25 mouse cellular contexts compared by ENCODE assay signal in genomic region chr6:56856748-56857147, GRCm38 (mm10). TPM values are rescaled to one million over a fixed set of nuclear protein-coding genes. Genes with fewer than 3 reads are reported as not detected.
DNase-seq lines count a peak whose midpoint lies in the region; ATAC-seq and TF ChIP-seq lines count a peak whose summit lies in the region.
"Had no signal": no experiment of that assay in that cellular context is flagged by ENCODE, and none has a peak within 500 bp of the region (broad histone marks: within the 10 kb centered on the region; RNA-seq: fewer than 3 reads in every experiment).

No protein-coding gene starts in this region.

- no peaks in the 10 kb centered on the region for H3K4me1 ChIP-seq in embryonic facial prominence, embryonic 13.5 days
- no peaks in the 10 kb centered on the region for H3K4me1 ChIP-seq in limb, embryonic 14.5 days (ENCODE audit: control insufficient read depth, insufficient read depth, low read length)
- H3K4me1 ChIP-seq: forebrain, embryonic 13.5 days; hindbrain, embryonic 10.5 days; intestine, embryonic 15.5 days had no signal

- peak; percentile 10 for DNase-seq in urinary bladder, postnatal 14 days (ENCODE audit: low spot score)
- no peak for DNase-seq in urinary bladder, postnatal 4 days (ENCODE audit: low spot score in 2 of 2)
- peak; percentile 30 for DNase-seq in limb, embryonic 14.5 days (ENCODE audit: low spot score)
- no peak for DNase-seq in left cerebral cortex, adult 9 months (ENCODE audit: low spot score in 2 of 2)
- no peak for DNase-seq in gastrocnemius, postnatal 36 days
- no peak for DNase-seq in liver
- DNase-seq: adrenal gland, postnatal 36 days; cerebellum, adult 11 months; cerebellum, adult 9-11 months; gastrocnemius, postnatal 14 days; kidney, postnatal 25 days; liver, postnatal 0 days; thymus, adult 2 months; thymus, postnatal 4 days had no signal

- H3K27me3 ChIP-seq in embryonic facial prominence, embryonic 13.5 days = no peaks in the 10 kb centered on the region
- H3K27me3 ChIP-seq in limb, embryonic 14.5 days (ENCODE audit: control insufficient read depth, insufficient read depth, low read length) = no peaks in the 10 kb centered on the region
- H3K27me3 ChIP-seq: forebrain, embryonic 13.5 days; intestine, embryonic 15.5 days had no signal

- no peak overlapping the region for H3K4me3 ChIP-seq in embryonic facial prominence, embryonic 13.5 days
- H3K4me3 ChIP-seq in limb, embryonic 14.5 days (replicated peaks; ENCODE audit: low read length) = no peak overlapping the region
- H3K4me3 ChIP-seq: forebrain, embryonic 13.5 days; hindbrain, embryonic 10.5 days; intestine, embryonic 15.5 days; layer of hippocampus, adult 2 months had no signal

- peaks cover 60% of the 10 kb centered on the region for H3K36me3 ChIP-seq in embryonic facial prominence, embryonic 13.5 days
- peaks cover 65% of the 10 kb centered on the region for H3K36me3 ChIP-seq in limb, embryonic 14.5 days (ENCODE audit: control insufficient read depth, insufficient read depth, low read length)

- no peaks in the 10 kb centered on the region for H3K9me3 ChIP-seq in embryonic facial prominence, embryonic 13.5 days
- H3K9me3 ChIP-seq in limb, embryonic 14.5 days (ENCODE audit: control insufficient read depth, low read length) = no peaks in the 10 kb centered on the region
- H3K9me3 ChIP-seq: forebrain, embryonic 13.5 days; hindbrain, embryonic 10.5 days; intestine, embryonic 15.5 days had no signal

- WGBS in embryonic facial prominence, embryonic 13.5 days = 56% methylated on average over 5 of the region's 5 CpGs
- WGBS in limb, embryonic 14.5 days = 71% methylated on average over 5 of the region's 5 CpGs

- H3K9ac ChIP-seq in embryonic facial prominence, embryonic 13.5 days = no peak overlapping the region
- no peak overlapping the region for H3K9ac ChIP-seq in limb, embryonic 14.5 days (ENCODE audit: low read depth, low read length, severe bottlenecking)
- H3K9ac ChIP-seq: forebrain, embryonic 13.5 days; intestine, embryonic 15.5 days; liver, postnatal 0 days had no signal

- TF ChIP-seq POLR2A in limb, embryonic 14.5 days (IDR thresholded peaks at IDR 0.05; ENCODE audit: borderline replicate concordance, extremely low read depth, insufficient read depth, insufficient read length) = no peak

- ATAC-seq in embryonic facial prominence, embryonic 13.5 days (ENCODE audit: insufficient number of reproducible peaks, insufficient read depth, low FRiP score, low TSS enrichment, low read depth) = peak; percentile 69; the same call in 1 of the 2 replicates
- ATAC-seq in limb, embryonic 14.5 days (ENCODE audit: low FRiP score, low read depth) = no peak
- ATAC-seq: forebrain, embryonic 13.5 days; hindbrain, embryonic 16.5 days; intestine, embryonic 15.5 days; liver, postnatal 0 days; lung, postnatal 0 days had no signal

- intact Hi-C loops in gastrocnemius, postnatal 36 days (cut with DNase I) = no loop called here

- H3K27ac ChIP-seq in embryonic facial prominence, embryonic 13.5 days = peak overlapping the region; percentile 19; the same call in 1 of the 2 replicates
- no peak overlapping the region for H3K27ac ChIP-seq in limb, embryonic 14.5 days (replicated peaks; ENCODE audit: low read depth, low read length)
- H3K27ac ChIP-seq: forebrain, embryonic 13.5 days; hindbrain, embryonic 10.5 days; intestine, embryonic 15.5 days; layer of hippocampus, adult 2 months; macrophage had no signal

- H3K4me2 ChIP-seq in embryonic facial prominence, embryonic 13.5 days = no peak overlapping the region
- no peak overlapping the region for H3K4me2 ChIP-seq in limb, embryonic 14.5 days (replicated peaks; ENCODE audit: low read depth, low read length, severe bottlenecking)
- H3K4me2 ChIP-seq: forebrain, embryonic 13.5 days; heart, embryonic 11.5 days; intestine, embryonic 15.5 days; liver, embryonic 11.5 days; midbrain, embryonic 11.5 days had no signal

RNA-seq across cellular contexts. Expression of gene Fkbp9, which starts 24.9 kb away (rescaled TPM):
- polyA plus RNA-seq in embryonic facial prominence, embryonic 13.5 days (2015; fragmentation: Nextera tagmentation; extraction: Ambion mirVana) = 171 and 199 TPM in 2 replicates
- polyA plus RNA-seq in limb, embryonic 14.5 days (2012; rRNA removed) = 232 and 239 TPM in 2 replicates
- 205 and 219 TPM in 2 replicates for polyA plus RNA-seq in limb, embryonic 14.5 days (2014; fragmentation: Nextera tagmentation; extraction: Ambion mirVana)
- 10 to 100 TPM; 44.4 to 48.4 TPM for total RNA-seq in gastrocnemius, postnatal 36 days (2021)

RNA-seq across cellular contexts. Expression of gene Kbtbd2, which starts 59.1 kb away (rescaled TPM):
- 30.5 and 33.7 TPM in 2 replicates for polyA plus RNA-seq in embryonic facial prominence, embryonic 13.5 days (2015; fragmentation: Nextera tagmentation; extraction: Ambion mirVana)
- 25.1 and 27.0 TPM in 2 replicates for polyA plus RNA-seq in limb, embryonic 14.5 days (2012; rRNA removed)
- 17.6 and 18.6 TPM in 2 replicates for polyA plus RNA-seq in limb, embryonic 14.5 days (2014; fragmentation: Nextera tagmentation; extraction: Ambion mirVana)
- 10 to 100 TPM; 19.3 to 21.0 TPM for total RNA-seq in gastrocnemius, postnatal 36 days (2021)

Comparison
In these comparisons a context has a peak if more than half of its experiments do, and no peak if none do; other contexts are left out.
1. DNase-seq: peak in urinary bladder, postnatal 14 days (single experiment) and limb, embryonic 14.5 days (single experiment); none in urinary bladder, postnatal 4 days (0 of 2), left cerebral cortex, adult 9 months (0 of 2), gastrocnemius, postnatal 36 days (0 of 2) and liver (single experiment).